Mouse (Mus musculus): ENCODE results near the gene Col25a1. TPM values are rescaled to one million over a fixed set of nuclear protein-coding genes. Genes with fewer than 3 reads are reported as not detected.

Gene Col25a1
- polyA plus RNA-seq, 1 experiment: not detected

DNA sequence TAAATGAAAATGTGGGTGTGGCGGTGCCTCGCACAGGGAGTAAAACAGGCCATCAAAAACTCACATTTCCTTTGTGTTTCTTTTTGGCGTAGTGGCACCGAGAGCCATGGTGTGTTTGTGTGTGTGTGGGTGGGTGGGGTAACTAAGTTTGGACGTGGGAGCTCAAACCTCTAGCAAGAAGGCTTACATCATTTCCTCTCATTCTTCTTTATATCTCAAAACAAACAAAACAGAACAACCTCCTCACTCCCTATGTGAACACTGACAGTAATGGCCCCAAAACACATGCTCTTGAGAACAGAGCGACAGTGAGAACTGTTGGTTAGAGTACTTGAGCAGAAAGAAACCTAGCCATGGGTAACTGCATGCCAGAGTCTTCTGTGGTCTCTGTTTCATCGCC lies 121.1 kb downstream of the Col25a1 start:
- no peaks in the 10 kb centered on the region for H3K4me1 ChIP-seq (ENCODE audit: control insufficient read depth, insufficient read depth, insufficient read length, low read length)
- H3K27ac ChIP-seq (replicated peaks; ENCODE audit: low read depth, low read length): no peak overlapping the region
- H3K4me3 ChIP-seq (ENCODE audit: insufficient read depth, low read depth, low read length): no peak overlapping the region

DNA sequence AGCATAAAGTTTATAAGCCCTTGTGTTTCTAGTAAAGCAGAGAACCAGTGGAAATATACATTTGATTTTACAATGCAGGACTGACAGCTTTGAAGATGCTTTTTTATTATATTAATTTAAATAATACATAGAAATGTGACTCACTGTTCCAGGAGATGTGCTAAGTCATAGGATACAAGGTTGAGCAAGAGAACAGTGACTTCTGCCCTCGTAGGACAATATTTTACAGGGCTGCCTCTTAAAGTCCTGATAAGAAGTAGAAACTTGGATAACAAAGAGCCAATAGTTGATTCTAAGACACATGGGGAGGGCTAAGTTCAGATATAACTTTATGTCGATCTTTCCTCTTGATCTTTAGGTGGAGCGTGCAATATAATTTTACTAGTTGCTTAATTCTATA lies 124.8 kb downstream of the Col25a1 start:
- Histone ChIP-seq H3K4me3 (ENCODE audit: insufficient read depth, low read depth, low read length) (no peak overlapping the region), H3K4me1 (ENCODE audit: control insufficient read depth, insufficient read depth, insufficient read length, low read length) (no peaks in the 10 kb centered on the region), H3K27ac (replicated peaks; ENCODE audit: low read depth, low read length) (no peak overlapping the region)

DNA sequence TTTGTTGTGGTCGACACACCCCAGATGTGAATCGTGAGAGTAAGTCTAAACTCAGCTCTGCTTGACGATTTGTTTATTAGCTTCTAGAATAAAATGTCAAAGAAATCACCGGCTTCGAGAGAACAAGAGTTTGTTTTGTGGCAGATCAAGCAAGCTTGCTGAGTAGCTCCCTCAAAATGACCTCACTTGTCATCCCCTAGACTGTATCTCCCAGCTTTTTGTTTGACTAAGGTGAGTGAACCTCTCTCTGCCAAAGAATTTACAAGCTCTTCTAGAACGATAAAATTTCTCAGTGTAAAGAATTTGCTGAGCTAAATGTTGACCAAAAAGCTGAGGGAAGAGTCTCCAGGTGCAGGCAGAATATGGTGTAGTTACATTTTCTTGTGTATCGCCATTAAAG lies 125.3 kb downstream of the Col25a1 start:
- Histone ChIP-seq H3K27ac (replicated peaks; ENCODE audit: low read depth, low read length) (no peak overlapping the region), H3K4me1 (ENCODE audit: control insufficient read depth, insufficient read depth, insufficient read length, low read length) (no peaks in the 10 kb centered on the region), H3K4me3 (ENCODE audit: insufficient read depth, low read depth, low read length) (no peak overlapping the region)

DNA sequence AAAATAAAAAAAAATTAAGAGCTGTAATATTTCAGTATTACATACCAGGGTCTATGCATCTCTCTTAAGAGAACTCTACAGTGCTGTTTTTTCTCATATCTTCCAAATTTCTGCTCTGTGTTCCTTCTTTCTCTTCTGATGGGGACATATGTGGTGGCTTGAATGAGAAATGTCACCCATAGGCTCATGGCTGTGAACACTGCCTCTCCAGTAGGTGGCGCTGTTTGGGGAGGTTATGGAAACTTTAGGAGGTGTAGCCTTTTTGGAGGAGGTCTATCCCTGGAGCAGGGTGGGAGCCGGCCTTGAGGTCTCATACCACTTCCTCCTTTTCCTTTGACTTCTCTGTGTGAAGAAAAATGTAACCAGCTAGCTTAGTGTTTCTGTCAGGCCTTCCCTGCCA lies 128.4 kb downstream of the Col25a1 start:
- H3K27ac ChIP-seq (replicated peaks; ENCODE audit: low read depth, low read length): no peak overlapping the region
- no peak overlapping the region for H3K4me3 ChIP-seq (ENCODE audit: insufficient read depth, low read depth, low read length)
- H3K4me1 ChIP-seq (ENCODE audit: control insufficient read depth, insufficient read depth, insufficient read length, low read length): no peaks in the 10 kb centered on the region

DNA sequence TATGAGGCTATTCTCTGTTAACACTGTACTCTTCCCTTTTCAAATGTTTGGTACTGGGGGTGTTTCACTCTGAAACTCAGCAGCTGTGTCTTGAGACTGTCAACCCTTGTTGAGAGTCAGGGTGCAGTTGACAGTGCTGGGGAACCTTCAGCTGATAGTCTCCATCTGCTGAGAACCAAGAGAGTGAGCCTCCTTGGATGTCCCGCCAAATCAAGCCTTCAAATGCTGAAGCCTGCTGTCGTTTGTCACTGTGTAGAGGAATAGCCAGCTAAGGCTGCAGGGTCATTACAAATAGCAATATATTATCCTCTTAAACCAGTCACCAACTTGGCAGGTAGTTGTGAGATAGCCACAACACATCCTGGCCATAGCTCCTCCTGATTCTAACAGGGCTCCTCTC lies 129.0 kb downstream of the Col25a1 start:
- Histone ChIP-seq H3K4me3 (ENCODE audit: insufficient read depth, low read depth, low read length) (no peak overlapping the region), H3K27ac (replicated peaks; ENCODE audit: low read depth, low read length) (no peak overlapping the region), H3K4me1 (ENCODE audit: control insufficient read depth, insufficient read depth, insufficient read length, low read length) (no peaks in the 10 kb centered on the region)

DNA sequence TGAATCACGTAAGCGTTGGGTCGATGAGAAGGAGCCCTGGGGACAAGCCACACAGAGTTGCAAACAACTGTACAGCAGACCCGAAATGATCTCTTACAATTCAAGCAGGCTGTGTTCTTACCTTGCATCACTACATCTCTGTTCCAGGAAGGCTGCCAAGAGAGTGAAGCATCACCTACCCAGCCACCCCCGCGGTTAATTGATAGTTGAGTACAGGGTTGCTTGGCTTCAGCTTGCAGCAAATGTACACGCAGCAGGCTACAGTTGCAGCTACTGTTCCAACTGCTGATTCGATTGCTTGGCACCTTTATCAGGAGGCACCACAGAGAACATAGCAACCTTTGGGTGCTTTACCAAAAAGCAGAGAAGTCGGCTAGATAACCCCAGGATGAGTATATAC lies 133.8 kb downstream of the Col25a1 start:
- H3K4me1 ChIP-seq (ENCODE audit: control insufficient read depth, insufficient read depth, insufficient read length, low read length): no peaks in the 10 kb centered on the region
- H3K4me3 ChIP-seq (ENCODE audit: insufficient read depth, low read depth, low read length): no peak overlapping the region
- no peak overlapping the region for H3K27ac ChIP-seq (replicated peaks; ENCODE audit: low read depth, low read length)

DNA sequence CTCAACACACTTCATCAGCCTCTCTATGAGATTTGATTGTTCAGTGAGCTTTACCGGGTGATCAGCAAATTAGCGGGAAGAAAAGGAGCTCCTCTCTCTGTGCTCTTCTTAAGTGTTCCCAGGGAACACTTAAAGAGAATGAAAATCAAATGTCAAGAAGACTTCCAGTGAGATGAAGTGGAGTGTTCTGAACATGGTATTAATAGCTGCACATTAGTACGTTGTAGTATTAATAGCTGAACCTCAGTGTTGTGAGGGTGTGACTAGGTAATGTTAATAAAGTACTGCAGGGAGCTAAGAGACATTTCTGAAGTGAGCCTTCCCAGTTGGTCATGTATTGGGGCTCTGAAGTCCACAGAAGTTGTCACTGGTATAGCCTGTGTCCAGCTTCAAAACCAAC lies 139.2 kb downstream of the Col25a1 start:
- Histone ChIP-seq H3K4me3 (ENCODE audit: insufficient read depth, low read depth, low read length) (no peak overlapping the region), H3K27ac (replicated peaks; ENCODE audit: low read depth, low read length) (no peak overlapping the region), H3K4me1 (ENCODE audit: control insufficient read depth, insufficient read depth, insufficient read length, low read length) (no peaks in the 10 kb centered on the region)

DNA sequence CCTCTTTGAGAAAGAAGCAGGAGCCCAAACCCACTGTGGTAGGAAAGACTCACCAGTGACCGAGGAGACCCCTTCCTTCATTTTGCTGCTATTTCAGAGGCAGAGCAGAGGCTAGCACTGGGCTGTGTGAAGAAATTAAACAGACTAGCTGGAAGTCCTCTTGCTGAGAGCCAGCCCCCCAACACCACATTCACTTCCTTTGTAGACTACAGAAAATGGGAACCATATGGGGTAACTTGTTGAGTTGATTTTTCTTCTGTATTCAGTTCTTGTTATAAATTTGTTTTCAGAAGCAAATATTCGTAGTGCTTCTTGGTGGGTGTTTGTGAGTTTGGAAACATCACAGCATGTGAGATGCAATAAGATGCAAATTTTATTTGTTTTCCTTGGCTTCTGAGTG lies 142.6 kb downstream of the Col25a1 start:
- no peaks in the 10 kb centered on the region for H3K4me1 ChIP-seq (ENCODE audit: control insufficient read depth, insufficient read depth, insufficient read length, low read length)
- no peak overlapping the region for H3K27ac ChIP-seq (replicated peaks; ENCODE audit: low read depth, low read length)

DNA sequence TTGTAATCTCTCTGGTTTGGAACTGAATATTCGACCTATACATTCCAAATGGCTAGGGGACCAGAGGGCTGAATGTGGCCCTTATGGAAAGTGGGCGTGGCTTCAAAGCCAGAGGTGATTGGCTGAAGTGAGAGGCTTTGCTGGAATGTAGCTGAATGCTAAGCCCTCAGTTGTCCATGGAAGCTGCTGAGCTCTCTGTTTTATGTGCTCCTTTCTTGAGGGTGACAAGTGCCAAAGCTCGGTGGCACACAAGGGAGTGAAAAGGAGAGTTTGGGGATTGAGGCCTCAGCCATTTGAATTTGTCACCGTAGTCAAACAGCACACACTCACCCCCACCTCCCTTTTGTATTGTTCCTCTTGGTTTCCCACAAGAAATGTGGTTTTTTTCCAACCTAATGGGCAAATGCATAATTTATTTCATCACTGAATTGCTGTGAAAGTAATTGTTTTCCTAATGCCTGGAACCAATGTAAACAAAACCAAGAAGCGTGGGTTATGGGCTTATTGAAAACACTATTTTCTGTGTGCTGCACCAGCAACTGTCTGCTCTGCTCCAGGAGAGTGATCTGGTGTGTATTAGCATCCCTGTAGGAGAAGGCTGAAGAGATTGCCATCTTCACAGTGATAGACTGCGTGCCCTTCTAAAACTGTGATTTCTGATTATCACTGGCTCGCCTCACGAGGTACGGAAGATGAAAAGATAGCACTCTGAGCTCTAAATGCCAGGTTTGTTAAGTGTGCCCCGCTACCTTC lies 147.2 kb downstream of the Col25a1 start:
- H3K4me3 ChIP-seq (ENCODE audit: insufficient read depth, low read depth, low read length): no peak overlapping the region
- no peaks in the 10 kb centered on the region for H3K4me1 ChIP-seq (ENCODE audit: control insufficient read depth, insufficient read depth, insufficient read length, low read length)
- no peak overlapping the region for H3K27ac ChIP-seq (replicated peaks; ENCODE audit: low read depth, low read length)

More for the DNA sequence above, 142.6 kb downstream of the Col25a1 start:
- H3K4me3 ChIP-seq (ENCODE audit: insufficient read depth, low read depth, low read length): no peak overlapping the region

DNA sequence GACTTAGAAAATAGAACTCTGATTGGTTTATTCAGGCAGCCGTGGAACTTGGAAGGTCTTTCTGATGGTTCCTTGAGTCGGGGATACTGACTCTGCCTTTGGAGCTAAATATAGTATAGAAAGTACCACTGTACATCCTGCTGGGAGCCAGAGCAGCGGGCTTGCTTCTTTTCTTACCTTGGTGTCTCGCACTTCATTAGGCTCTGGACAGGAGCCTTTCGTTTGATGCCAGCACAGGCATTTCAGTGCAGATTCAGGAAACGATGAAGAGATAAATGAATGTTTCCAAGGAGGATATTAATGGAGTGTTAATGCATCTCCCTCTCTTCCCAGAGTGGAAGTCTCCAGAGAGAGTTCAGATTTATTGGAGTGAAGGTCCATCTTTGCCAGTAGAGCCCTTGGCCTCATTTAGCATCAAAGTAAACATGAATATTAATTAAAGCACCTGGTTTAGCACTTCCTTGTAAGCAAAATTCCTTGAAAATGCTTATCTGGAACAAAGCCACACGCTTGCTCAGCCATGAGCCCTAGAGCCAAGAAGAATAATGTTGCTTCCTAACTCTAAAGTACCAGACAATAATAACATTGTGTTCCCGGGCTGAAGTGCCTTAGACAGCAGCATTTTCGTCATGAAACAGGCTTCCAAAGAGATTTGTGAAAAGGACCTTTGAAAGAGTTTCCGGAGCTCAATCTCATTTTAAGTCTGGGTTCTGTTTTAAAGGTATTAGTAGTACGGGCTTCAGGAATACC lies 151.9 kb downstream of the Col25a1 start:
- Histone ChIP-seq H3K4me1 (ENCODE audit: control insufficient read depth, insufficient read depth, insufficient read length, low read length) (no peaks in the 10 kb centered on the region), H3K27ac (replicated peaks; ENCODE audit: low read depth, low read length) (no peak overlapping the region)

DNA sequence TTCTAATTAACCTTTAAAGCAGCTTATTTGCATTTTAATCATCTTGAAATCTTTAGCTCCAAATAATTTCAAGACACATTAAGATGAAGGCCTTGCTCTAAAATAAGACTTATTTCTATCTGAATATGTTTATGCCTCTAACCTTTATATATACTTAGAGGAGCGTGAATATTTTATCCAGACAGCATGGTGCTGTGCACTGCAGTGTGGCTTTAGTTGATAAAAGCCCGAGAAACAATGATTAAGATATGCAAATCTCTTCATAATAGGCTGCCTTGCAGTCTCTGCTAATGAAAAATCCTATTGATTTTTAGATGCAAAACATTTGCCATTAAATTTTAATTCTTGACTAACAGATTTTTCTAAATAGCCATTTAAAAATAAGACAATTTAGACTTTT lies 156.8 kb downstream of the Col25a1 start:
- Histone ChIP-seq H3K4me1 (ENCODE audit: control insufficient read depth, insufficient read depth, insufficient read length, low read length) (no peaks in the 10 kb centered on the region), H3K4me3 (ENCODE audit: insufficient read depth, low read depth, low read length) (no peak overlapping the region), H3K27ac (replicated peaks; ENCODE audit: low read depth, low read length) (no peak overlapping the region)

More for the DNA sequence above, 151.9 kb downstream of the Col25a1 start:
- no peak overlapping the region for H3K4me3 ChIP-seq (ENCODE audit: insufficient read depth, low read depth, low read length)

DNA sequence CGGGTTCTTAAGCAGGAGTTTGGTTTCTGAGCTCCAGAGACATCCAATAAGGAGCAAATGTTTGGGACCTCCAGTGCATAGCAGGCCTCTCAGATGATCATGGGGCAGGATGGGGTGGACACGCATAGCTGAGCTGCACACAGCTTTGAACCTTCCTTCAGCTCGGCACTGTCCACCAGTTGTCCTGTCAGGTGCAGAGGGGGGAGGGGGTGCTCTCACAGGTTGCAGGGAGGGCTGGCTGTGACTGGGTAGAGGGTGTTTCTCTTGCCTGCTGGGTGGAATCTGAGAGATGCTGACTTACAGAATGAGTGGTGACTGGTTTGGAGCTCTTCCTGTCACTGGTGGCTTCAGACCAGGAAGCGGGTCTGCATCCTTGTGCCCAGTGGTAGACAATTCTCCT lies 157.5 kb downstream of the Col25a1 start:
- Histone ChIP-seq H3K4me1 (ENCODE audit: control insufficient read depth, insufficient read depth, insufficient read length, low read length) (no peaks in the 10 kb centered on the region), H3K4me3 (ENCODE audit: insufficient read depth, low read depth, low read length) (no peak overlapping the region), H3K27ac (replicated peaks; ENCODE audit: low read depth, low read length) (no peak overlapping the region)

DNA sequence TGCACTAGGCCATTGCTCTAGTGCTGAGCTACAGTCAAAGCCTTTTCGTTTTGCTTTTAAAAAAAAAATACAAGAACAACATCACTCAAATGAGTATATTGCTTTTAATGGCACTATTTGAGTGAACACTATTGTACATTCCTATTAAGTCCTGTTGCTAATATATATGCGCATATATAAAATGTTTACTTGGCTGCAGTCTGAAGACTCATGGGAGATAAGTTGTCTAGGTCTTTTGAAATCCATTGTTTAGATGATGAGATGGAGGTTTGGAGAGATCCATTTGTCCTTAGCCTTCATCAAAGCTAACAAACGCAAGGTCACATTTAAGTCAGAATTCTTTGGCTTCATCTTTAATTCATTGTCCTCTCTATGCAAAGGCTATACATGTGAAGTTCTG lies 157.9 kb downstream of the Col25a1 start:
- Histone ChIP-seq H3K4me3 (ENCODE audit: insufficient read depth, low read depth, low read length) (no peak overlapping the region), H3K4me1 (ENCODE audit: control insufficient read depth, insufficient read depth, insufficient read length, low read length) (no peaks in the 10 kb centered on the region), H3K27ac (replicated peaks; ENCODE audit: low read depth, low read length) (no peak overlapping the region)

DNA sequence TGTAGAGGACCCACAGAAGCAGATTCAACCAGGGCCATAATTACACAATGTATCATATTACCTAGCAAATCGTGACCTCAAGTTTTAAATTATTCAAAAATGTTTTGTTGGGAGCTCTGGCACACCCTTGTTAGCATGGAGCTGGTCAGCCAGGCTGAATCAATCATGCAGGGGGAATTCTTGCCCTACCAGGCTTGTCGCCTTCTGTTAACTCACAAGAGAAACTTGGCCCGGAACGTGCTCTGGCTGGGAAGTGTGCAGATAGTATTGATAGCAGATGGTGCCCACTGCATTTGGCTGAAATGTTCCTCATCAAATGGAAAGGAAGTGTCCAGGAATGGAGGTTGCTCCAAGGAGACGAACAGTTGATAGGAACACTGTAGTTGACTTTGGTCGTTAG lies 158.9 kb downstream of the Col25a1 start:
- H3K27ac ChIP-seq (replicated peaks; ENCODE audit: low read depth, low read length): no peak overlapping the region
- no peaks in the 10 kb centered on the region for H3K4me1 ChIP-seq (ENCODE audit: control insufficient read depth, insufficient read depth, insufficient read length, low read length)
- no peak overlapping the region for H3K4me3 ChIP-seq (ENCODE audit: insufficient read depth, low read depth, low read length)

DNA sequence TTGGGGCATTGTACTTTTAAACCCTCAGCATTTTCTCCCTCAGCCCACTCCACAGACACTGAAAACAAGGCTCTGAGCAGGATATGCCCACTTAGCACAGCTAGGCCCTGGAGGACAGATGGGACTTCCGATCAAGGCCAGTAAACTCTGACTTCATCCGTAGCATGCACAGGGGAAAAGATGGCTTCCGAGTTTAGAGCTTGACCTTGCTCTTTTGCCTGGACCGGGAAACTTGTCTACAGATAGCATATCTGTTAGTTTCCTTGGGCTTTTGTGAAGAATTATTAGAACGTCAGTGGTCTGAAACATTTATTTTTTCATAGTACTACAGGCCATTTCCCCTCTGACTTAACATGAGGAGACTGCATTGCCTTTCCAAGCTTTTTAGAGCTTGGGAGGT lies 159.4 kb downstream of the Col25a1 start:
- H3K4me3 ChIP-seq (ENCODE audit: insufficient read depth, low read depth, low read length): no peak overlapping the region
- no peaks in the 10 kb centered on the region for H3K4me1 ChIP-seq (ENCODE audit: control insufficient read depth, insufficient read depth, insufficient read length, low read length)
- H3K27ac ChIP-seq (replicated peaks; ENCODE audit: low read depth, low read length): no peak overlapping the region

DNA sequence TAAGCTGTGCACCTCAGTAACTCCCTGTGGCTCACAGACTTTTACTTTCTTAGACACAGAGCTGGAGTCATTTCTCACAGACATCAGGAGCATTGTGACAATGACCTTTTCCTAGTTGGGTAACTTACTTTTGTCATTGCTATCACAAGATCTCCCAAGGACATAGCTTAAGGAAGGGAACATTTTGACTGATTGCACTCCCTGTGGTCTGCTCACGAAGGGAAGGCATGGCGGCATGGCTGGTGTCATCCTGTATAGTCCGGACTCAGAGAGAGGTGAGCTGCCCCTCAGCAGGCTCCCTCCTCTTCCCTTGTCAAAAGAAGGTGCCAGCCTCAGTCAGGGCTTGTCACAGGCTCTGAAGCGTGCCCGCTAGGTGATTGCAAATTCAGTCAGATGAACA lies 160.6 kb downstream of the Col25a1 start:
- no peak overlapping the region for H3K27ac ChIP-seq (replicated peaks; ENCODE audit: low read depth, low read length)
- no peaks in the 10 kb centered on the region for H3K4me1 ChIP-seq (ENCODE audit: control insufficient read depth, insufficient read depth, insufficient read length, low read length)
- no peak overlapping the region for H3K4me3 ChIP-seq (ENCODE audit: insufficient read depth, low read depth, low read length)

All from brown adipose tissue, adult 24 weeks (tissue).